Mouse (Mus musculus): ENCODE data around the gene Pik3r1. TPM values are rescaled to one million over a fixed set of nuclear protein-coding genes. Genes with fewer than 3 reads are reported as not detected.

Pik3r1 gene
- polyA plus RNA-seq, 1 experiment from 2014 or later, result 18.0 TPM

- Histone ChIP-seq H3K36me3 (no peaks in the 10 kb centered on the region), H3K27me3 (no peaks in the 10 kb centered on the region), H3K9me3 (replicated peaks) (no peaks in the 10 kb centered on the region), H3K4me3 (replicated peaks) (no peak overlapping the region), H3K4me1 (replicated peaks) (peaks cover 58% of the 10 kb centered on the region), H3K27ac (no peak overlapping the region), H3K4me2 (no peak overlapping the region), H3K9ac (no peak overlapping the region)
- DNase-seq, result no peak
- ATAC-seq (ENCODE audit: low read depth), result no peak
- 67% methylated on average over 8 of the region's 8 CpGs for WGBS (ENCODE audit: insufficient replicate concordance)
Measured at GRCm38 (mm10) chr13:101735364-101736120, 32.5 kb downstream of the Pik3r1 start.

- no peak overlapping the region for H3K4me2 ChIP-seq
- ATAC-seq (ENCODE audit: low read depth) (no peak), DNase-seq (no peak)
- peaks cover 52% of the 10 kb centered on the region for H3K4me1 ChIP-seq (replicated peaks)
- H3K9ac ChIP-seq, result no peak overlapping the region
- WGBS (ENCODE audit: insufficient replicate concordance), result 60% methylated on average over 7 of the region's 7 CpGs
- H3K27ac ChIP-seq, result no peak overlapping the region
- H3K9me3 ChIP-seq (replicated peaks), result no peaks in the 10 kb centered on the region
- no peak overlapping the region for H3K4me3 ChIP-seq (replicated peaks)
- no peaks in the 10 kb centered on the region for H3K36me3 ChIP-seq
- H3K27me3 ChIP-seq, result no peaks in the 10 kb centered on the region
Measured at GRCm38 (mm10) chr13:101734227-101734626, 33.8 kb downstream of the Pik3r1 start.

DNA sequence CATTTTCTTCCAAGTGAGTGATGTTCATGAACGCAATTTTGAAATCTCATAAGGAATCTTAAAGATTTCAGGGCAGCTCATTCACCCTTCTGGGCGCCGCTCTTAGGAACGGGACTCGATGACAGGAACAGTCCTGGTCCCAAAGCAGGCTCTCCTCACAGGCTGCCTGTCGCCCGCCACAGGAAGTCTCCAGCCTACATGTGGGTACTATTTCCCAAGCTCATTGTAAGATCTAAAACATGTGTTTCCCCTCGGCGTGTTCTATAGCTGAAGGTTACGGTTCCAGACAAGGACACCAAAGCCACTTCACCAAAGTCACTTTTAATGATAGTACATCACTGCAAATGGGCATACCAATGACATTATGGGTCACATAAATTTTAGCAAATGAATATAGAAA lies 35.3 kb downstream of the Pik3r1 start:
- DNase-seq, result no peak
- Histone ChIP-seq H3K36me3 (no peaks in the 10 kb centered on the region), H3K27ac (no peak overlapping the region), H3K4me1 (replicated peaks) (peaks cover 52% of the 10 kb centered on the region), H3K9me3 (replicated peaks) (no peaks in the 10 kb centered on the region), H3K4me3 (replicated peaks) (no peak overlapping the region), H3K4me2 (no peak overlapping the region), H3K27me3 (no peaks in the 10 kb centered on the region), H3K9ac (no peak overlapping the region)
- no peak for ATAC-seq (ENCODE audit: low read depth)
- 51% methylated on average over 10 of the region's 10 CpGs for WGBS (ENCODE audit: insufficient replicate concordance)

DNA sequence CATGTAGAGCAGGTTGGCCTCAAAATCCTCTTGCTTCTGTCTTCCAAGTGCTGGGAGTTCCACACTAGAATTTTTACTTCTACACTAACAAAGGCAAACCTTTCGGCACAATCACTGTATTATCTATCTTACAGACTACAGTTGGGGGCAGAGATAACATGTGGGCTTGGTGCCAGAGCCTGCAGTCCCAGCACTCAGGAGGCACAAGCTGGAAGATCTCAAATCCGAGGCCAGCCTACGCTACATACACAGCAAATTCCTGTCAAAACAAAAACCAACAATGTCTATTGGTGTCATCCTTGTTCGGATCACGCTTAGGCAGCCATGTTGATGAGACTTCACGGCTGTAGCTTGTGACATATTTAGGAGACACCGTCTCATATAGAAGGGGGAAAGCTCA lies 36.2 kb downstream of the Pik3r1 start:
- WGBS (ENCODE audit: insufficient replicate concordance), result 56% methylated on average over 7 of the region's 7 CpGs
- no peaks in the 10 kb centered on the region for H3K27me3 ChIP-seq
- peaks cover 43% of the 10 kb centered on the region for H3K4me1 ChIP-seq (replicated peaks)
- H3K27ac ChIP-seq, result no peak overlapping the region
- H3K9ac ChIP-seq, result no peak overlapping the region
- no peak overlapping the region for H3K4me2 ChIP-seq
- H3K36me3 ChIP-seq, result no peaks in the 10 kb centered on the region
- no peak for ATAC-seq (ENCODE audit: low read depth)
- DNase-seq, result no peak
- no peak overlapping the region for H3K4me3 ChIP-seq (replicated peaks)
- H3K9me3 ChIP-seq (replicated peaks), result no peaks in the 10 kb centered on the region

DNA sequence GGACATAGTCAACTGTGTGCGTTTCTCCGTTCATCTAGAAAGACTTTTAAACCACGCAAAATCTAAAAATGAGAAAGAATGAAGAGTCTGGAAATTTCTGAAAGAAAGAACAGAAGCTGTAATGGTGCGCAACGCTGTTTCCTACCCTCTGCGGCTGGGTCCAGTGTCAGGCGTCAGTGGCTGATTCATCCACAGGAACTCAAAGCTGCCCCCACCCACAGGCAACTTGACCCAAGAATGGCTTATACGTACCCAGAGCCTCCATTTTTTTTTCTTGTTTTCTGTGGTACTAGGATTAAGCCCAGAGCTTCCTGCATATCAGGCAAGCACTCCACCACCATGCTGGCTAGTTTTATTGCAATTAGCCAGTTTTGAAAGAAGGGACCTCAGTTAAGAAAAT lies 37.7 kb downstream of the Pik3r1 start:
- H3K27me3 ChIP-seq, result no peaks in the 10 kb centered on the region
- ATAC-seq (ENCODE audit: low read depth) (no peak), DNase-seq (no peak)
- H3K9ac ChIP-seq, result no peak overlapping the region
- no peak overlapping the region for H3K27ac ChIP-seq
- no peak overlapping the region for H3K4me2 ChIP-seq
- H3K36me3 ChIP-seq, result no peaks in the 10 kb centered on the region
- no peak overlapping the region for H3K4me3 ChIP-seq (replicated peaks)
- peaks cover 33% of the 10 kb centered on the region for H3K4me1 ChIP-seq (replicated peaks)
- no peaks in the 10 kb centered on the region for H3K9me3 ChIP-seq (replicated peaks)
- 78% methylated on average over 8 of the region's 8 CpGs for WGBS (ENCODE audit: insufficient replicate concordance)

DNA sequence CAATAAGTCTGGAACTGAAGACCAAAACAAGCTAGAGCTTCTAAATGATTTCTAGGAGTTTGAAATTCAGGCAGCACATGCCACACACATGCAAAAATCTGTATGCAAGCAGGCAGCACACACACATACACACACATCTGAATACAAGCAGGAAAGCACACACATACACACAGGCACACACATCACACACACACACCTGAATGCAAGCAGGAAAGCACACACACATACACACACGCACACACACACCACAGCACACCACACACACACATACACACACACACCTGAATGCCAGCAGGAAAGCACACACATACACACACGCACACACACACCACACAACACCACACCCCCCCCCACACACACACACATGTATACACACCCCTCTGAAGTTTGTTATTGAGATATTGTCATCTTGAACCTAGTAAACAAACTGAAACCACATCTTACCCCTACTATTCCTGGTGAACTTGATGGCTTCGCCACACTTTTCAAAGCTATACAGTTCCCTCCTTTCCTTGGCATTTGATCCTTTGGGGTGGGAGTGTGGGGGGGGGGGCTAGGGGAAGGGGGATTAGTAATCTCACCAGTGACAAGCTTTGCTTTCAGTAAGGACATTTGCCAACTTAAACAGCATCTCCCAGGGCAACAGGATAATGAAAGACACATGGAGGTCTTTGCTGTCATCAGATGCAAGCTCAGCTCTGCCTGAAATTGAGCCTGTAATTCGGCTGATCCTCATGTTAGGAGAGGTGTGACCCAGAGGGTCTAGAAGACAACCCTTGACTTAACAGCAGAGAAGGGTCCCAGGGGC lies 38.6 kb downstream of the Pik3r1 start:
- WGBS (ENCODE audit: insufficient replicate concordance), result 74% methylated on average over 4 of the region's 4 CpGs
- peaks cover 33% of the 10 kb centered on the region for H3K4me1 ChIP-seq (replicated peaks)
- no peak overlapping the region for H3K4me3 ChIP-seq (replicated peaks)
- ATAC-seq (ENCODE audit: low read depth), result no peak
- no peak overlapping the region for H3K4me2 ChIP-seq
- no peak for DNase-seq
- H3K36me3 ChIP-seq, result no peaks in the 10 kb centered on the region
- no peak overlapping the region for H3K27ac ChIP-seq
- H3K27me3 ChIP-seq, result no peaks in the 10 kb centered on the region
- H3K9me3 ChIP-seq (replicated peaks), result no peaks in the 10 kb centered on the region
- H3K9ac ChIP-seq, result no peak overlapping the region

DNA sequence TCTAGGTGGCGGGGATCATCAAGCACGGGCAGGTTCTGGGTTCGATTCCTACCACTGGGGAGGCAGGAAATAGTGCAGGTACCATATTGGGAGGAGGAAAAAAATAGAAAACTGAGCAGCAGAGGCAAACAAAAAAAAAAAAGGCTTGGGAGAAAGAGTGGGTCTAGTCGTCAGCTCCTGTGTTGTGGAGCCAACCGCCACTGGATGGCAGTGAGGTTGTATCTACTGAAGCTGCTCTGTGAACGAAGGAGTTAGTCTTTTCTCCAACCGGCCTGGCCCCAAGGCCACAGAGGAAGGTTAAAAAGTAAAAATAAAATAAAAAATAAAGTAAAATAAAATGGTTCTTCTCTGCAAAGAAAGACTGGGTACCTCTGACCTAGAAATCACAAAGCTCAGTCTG lies 39.2 kb downstream of the Pik3r1 start:
- Histone ChIP-seq H3K27me3 (no peaks in the 10 kb centered on the region), H3K4me3 (replicated peaks) (no peak overlapping the region), H3K9ac (no peak overlapping the region), H3K9me3 (replicated peaks) (no peaks in the 10 kb centered on the region), H3K4me2 (no peak overlapping the region), H3K4me1 (replicated peaks) (peaks cover 36% of the 10 kb centered on the region), H3K27ac (no peak overlapping the region), H3K36me3 (no peaks in the 10 kb centered on the region)
- DNase-seq, result no peak
- WGBS (ENCODE audit: insufficient replicate concordance), result 69% methylated on average over 7 of the region's 7 CpGs
- ATAC-seq (ENCODE audit: low read depth), result no peak

GRCm38 (mm10) chr13:101728300-101728699 lies 39.7 kb downstream of the Pik3r1 start:
- no peaks in the 10 kb centered on the region for H3K9me3 ChIP-seq (replicated peaks)
- H3K9ac ChIP-seq, result no peak overlapping the region
- H3K4me2 ChIP-seq, result no peak overlapping the region
- no peak overlapping the region for H3K27ac ChIP-seq
- WGBS (ENCODE audit: insufficient replicate concordance), result 83% methylated on average over 3 of the region's 3 CpGs
- H3K27me3 ChIP-seq, result no peaks in the 10 kb centered on the region
- ATAC-seq (ENCODE audit: low read depth) (no peak), DNase-seq (no peak)
- no peak overlapping the region for H3K4me3 ChIP-seq (replicated peaks)
- peaks cover 31% of the 10 kb centered on the region for H3K4me1 ChIP-seq (replicated peaks)
- no peaks in the 10 kb centered on the region for H3K36me3 ChIP-seq

DNA sequence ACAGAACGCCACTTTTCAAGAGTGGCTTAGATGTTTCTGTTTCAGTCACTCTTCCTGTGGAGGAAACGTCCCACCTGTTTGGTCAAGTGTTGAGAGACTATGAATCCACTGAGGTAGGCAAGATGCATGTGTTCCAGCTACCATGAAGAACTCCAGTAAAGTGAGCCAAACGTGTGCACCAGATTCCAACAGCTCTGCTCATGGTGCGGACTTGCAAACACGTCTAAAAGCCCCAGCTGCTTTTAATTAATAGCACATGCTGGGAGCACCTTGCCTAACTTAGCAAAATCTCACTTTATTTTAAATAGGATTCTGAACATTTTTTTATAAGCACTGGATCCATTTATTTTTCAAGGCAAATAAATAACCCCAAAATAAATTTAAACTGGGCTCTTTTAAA lies 40.2 kb downstream of the Pik3r1 start:
- H3K4me1 ChIP-seq (replicated peaks), result peaks cover 27% of the 10 kb centered on the region
- no peak overlapping the region for H3K4me2 ChIP-seq
- H3K36me3 ChIP-seq, result no peaks in the 10 kb centered on the region
- H3K27ac ChIP-seq, result no peak overlapping the region
- no peak overlapping the region for H3K9ac ChIP-seq
- H3K27me3 ChIP-seq, result no peaks in the 10 kb centered on the region
- ATAC-seq (ENCODE audit: low read depth) (no peak), DNase-seq (no peak)
- H3K4me3 ChIP-seq (replicated peaks), result no peak overlapping the region
- WGBS (ENCODE audit: insufficient replicate concordance), result 70% methylated on average over 5 of the region's 5 CpGs
- no peaks in the 10 kb centered on the region for H3K9me3 ChIP-seq (replicated peaks)

DNA sequence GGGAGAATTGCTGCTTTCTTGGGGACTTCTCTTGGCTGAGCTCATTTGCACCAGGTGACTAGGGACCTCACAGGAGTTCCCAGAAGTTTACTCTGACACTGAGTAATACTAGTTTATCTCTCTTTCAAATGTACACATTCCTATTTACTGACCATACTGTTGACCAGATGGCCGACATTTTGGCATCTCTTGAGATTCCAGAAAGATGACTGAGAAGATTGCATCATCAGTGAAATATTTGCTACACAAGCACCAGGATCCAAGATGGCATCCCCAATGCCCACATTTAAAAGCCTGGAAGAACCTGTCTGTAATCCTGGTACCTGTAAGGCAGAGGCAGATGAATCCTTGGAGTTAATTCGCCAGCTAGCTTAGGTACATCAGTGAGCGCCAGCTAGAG lies 41.1 kb downstream of the Pik3r1 start:
- ATAC-seq (ENCODE audit: low read depth), result no peak
- Histone ChIP-seq H3K36me3 (no peaks in the 10 kb centered on the region), H3K4me2 (no peak overlapping the region), H3K27ac (no peak overlapping the region), H3K9ac (no peak overlapping the region), H3K9me3 (replicated peaks) (no peaks in the 10 kb centered on the region), H3K4me3 (replicated peaks) (no peak overlapping the region), H3K4me1 (replicated peaks) (peaks cover 20% of the 10 kb centered on the region), H3K27me3 (no peaks in the 10 kb centered on the region)
- DNase-seq, result no peak
- 70% methylated on average over 3 of the region's 3 CpGs for WGBS (ENCODE audit: insufficient replicate concordance)

- H3K27ac ChIP-seq, result no peak overlapping the region
- 77% methylated on average over 9 of the region's 9 CpGs for WGBS (ENCODE audit: insufficient replicate concordance)
- no peaks in the 10 kb centered on the region for H3K36me3 ChIP-seq
- H3K9me3 ChIP-seq (replicated peaks), result no peaks in the 10 kb centered on the region
- peaks cover 20% of the 10 kb centered on the region for H3K4me1 ChIP-seq (replicated peaks)
- no peak for ATAC-seq (ENCODE audit: low read depth)
- H3K27me3 ChIP-seq, result no peaks in the 10 kb centered on the region
- DNase-seq, result no peak
- no peak overlapping the region for H3K4me3 ChIP-seq (replicated peaks)
- no peak overlapping the region for H3K9ac ChIP-seq
- H3K4me2 ChIP-seq, result no peak overlapping the region
Measured at GRCm38 (mm10) chr13:101721901-101722595, 46.0 kb downstream of the Pik3r1 start.

All from liver, embryonic 13.5 days (tissue).